ENCODE assay signal across 8 mouse cellular contexts in genomic region chr13:43172036-43172713, GRCm38 (mm10). TPM values are rescaled to one million over a fixed set of nuclear protein-coding genes. Genes with fewer than 3 reads are reported as not detected.
DNase-seq lines count a peak whose midpoint lies in the region; ATAC-seq and TF ChIP-seq lines count a peak whose summit lies in the region.

No protein-coding gene starts in this region.

- H3K9ac ChIP-seq in hindbrain, embryonic 13.5 days = peak overlapping the region; percentile 86
- peak overlapping the region; percentile 70; the same call in 1 of the 2 replicates for H3K9ac ChIP-seq in liver, postnatal 0 days (replicated peaks)

- H3K4me3 ChIP-seq in hindbrain, embryonic 13.5 days = peak overlapping the region; percentile 65
- H3K4me3 ChIP-seq in liver, postnatal 0 days (ENCODE audit: low read depth, low read length) = peak overlapping the region; percentile 66
- H3K4me3 ChIP-seq in small intestine, adult 2 months (ENCODE audit: low read depth, low read length) = peak overlapping the region; percentile 85; the same call in 1 of the 2 replicates

- no peak for TF ChIP-seq POLR2A in small intestine, adult 2 months (IDR thresholded peaks at IDR 0.05; ENCODE audit: low read depth, low read length)

- H3K27me3 ChIP-seq in hindbrain, embryonic 13.5 days = no peaks in the 10 kb centered on the region
- H3K27me3 ChIP-seq in liver, postnatal 0 days (ENCODE audit: insufficient read depth, low read length) = no peaks in the 10 kb centered on the region
- no peaks in the 10 kb centered on the region for H3K27me3 ChIP-seq in small intestine, adult 2 months (ENCODE audit: control insufficient read depth, insufficient read depth, low read length)

- 32% methylated on average over 14 of the region's 14 CpGs for WGBS in hindbrain, embryonic 13.5 days
- WGBS in liver, postnatal 0 days (ENCODE audit: insufficient replicate concordance) = 39% methylated on average over 14 of the region's 14 CpGs
- 41% methylated on average over 14 of the region's 14 CpGs for WGBS in small intestine, adult 2 months

- TF ChIP-seq CTCF in liver, postnatal 0 days (IDR thresholded peaks at IDR 0.05; ENCODE audit: low read depth) = peak; percentile 53
- 0 out of 2 replicates have a peak, but pooled peaks have one; percentile 5 for TF ChIP-seq CTCF in small intestine, adult 2 months (IDR thresholded peaks at IDR 0.05; ENCODE audit: extremely low read depth, insufficient read length, insufficient replicate concordance, low read depth, low read length)

- peaks cover 12% of the 10 kb centered on the region for H3K4me1 ChIP-seq in hindbrain, embryonic 13.5 days (replicated peaks)
- H3K4me1 ChIP-seq in liver, postnatal 0 days (ENCODE audit: insufficient read depth) = peaks cover 8% of the 10 kb centered on the region
- no peaks in the 10 kb centered on the region; the same call in 1 of the 2 replicates for H3K4me1 ChIP-seq in small intestine, adult 2 months (ENCODE audit: control insufficient read depth, insufficient read depth, insufficient read length, low read length)

- H3K9me3 ChIP-seq in hindbrain, embryonic 13.5 days = no peaks in the 10 kb centered on the region
- no peaks in the 10 kb centered on the region for H3K9me3 ChIP-seq in liver, postnatal 0 days (ENCODE audit: low read length)

- no peak for ATAC-seq in hindbrain, embryonic 13.5 days (ENCODE audit: low FRiP score)
- ATAC-seq in liver, postnatal 0 days = no peak
- ATAC-seq in inflammation-experienced regulatory T-cells, adult 6 months = no peak

- peak overlapping the region; percentile 84 for H3K27ac ChIP-seq in hindbrain, embryonic 13.5 days
- H3K27ac ChIP-seq in liver, postnatal 0 days (ENCODE audit: low read depth) = peak overlapping the region; percentile 88; the same call in 1 of the 2 replicates
- H3K27ac ChIP-seq in small intestine, adult 2 months (ENCODE audit: insufficient read depth, low read depth, low read length) = no peak overlapping the region

- peaks cover 3% of the 10 kb centered on the region; the same call in 1 of the 2 replicates for H3K36me3 ChIP-seq in hindbrain, embryonic 13.5 days
- no peaks in the 10 kb centered on the region for H3K36me3 ChIP-seq in liver, postnatal 0 days (replicated peaks; ENCODE audit: insufficient read depth, low read length)
- no peaks in the 10 kb centered on the region; the same call in 1 of the 2 replicates for H3K36me3 ChIP-seq in small intestine, adult 2 months (ENCODE audit: control insufficient read depth, insufficient read depth, low read length)

- H3K4me2 ChIP-seq in hindbrain, embryonic 13.5 days = peak overlapping the region; percentile 61
- H3K4me2 ChIP-seq in liver, postnatal 0 days (ENCODE audit: low read depth, low read length) = peak overlapping the region; percentile 92

- TF ChIP-seq EP300 in liver, postnatal 0 days (IDR thresholded peaks at IDR 0.05; ENCODE audit: low read depth) = no peak

- peak; percentile 37 for DNase-seq in cerebellum, adult 11-12 months
- DNase-seq in cerebellum, adult 11 months = no peak
- peak; percentile 32 to 40 for DNase-seq in B cell, adult 2 months
- peak; percentile 32 to 64 for DNase-seq in cerebellum, postnatal 14 days
- DNase-seq in liver, postnatal 0 days = peak; percentile 42

RNA-seq across cellular contexts. Expression of gene Tbc1d7, which starts 0.9 kb away (rescaled TPM):
- 85.2 and 85.7 TPM in 2 replicates for polyA plus RNA-seq in hindbrain, embryonic 13.5 days (2015; fragmentation: Nextera tagmentation; extraction: Ambion mirVana)
- polyA plus RNA-seq in liver, postnatal 0 days (2015; fragmentation: Nextera tagmentation; extraction: Ambion mirVana) = 11.7 and 12.9 TPM in 2 replicates
- 1.5 and 4.0 TPM in 2 replicates for polyA plus RNA-seq in small intestine, adult 2 months (2012; rRNA removed)
- polyA plus RNA-seq in inflammation-experienced regulatory T-cells, adult 6 months (2017; shearing (Covaris generic)) = 10 to 100 TPM; 16.1 to 16.8 (median 16.8) TPM
